Mouse (Mus musculus): Measurements from ENCODE around the gene Sec22c. TPM values are rescaled to one million over a fixed set of nuclear protein-coding genes. Genes with fewer than 3 reads are reported as not detected.

Gene Sec22c
- total and polyA plus RNA-seq, 2 experiments from 2014 or later, result 34.3 to 34.4 TPM

- 83% methylated on average over 1 of the region's 1 CpGs for WGBS
- no peak for TF ChIP-seq CTCF (IDR thresholded peaks at IDR 0.05)
- Histone ChIP-seq H3K4me2 (ENCODE audit: low read depth, low read length, poor library complexity, severe bottlenecking) (no peak overlapping the region), H3K4me1 (ENCODE audit: insufficient read depth, low read length) (no peaks in the 10 kb centered on the region), H3K36me3 (ENCODE audit: insufficient read depth, low read length) (no peaks in the 10 kb centered on the region), H3K27ac (ENCODE audit: low read depth, low read length) (no peak overlapping the region), H3K9me3 (ENCODE audit: low read length) (no peaks in the 10 kb centered on the region), H3K9ac (replicated peaks; ENCODE audit: low read length, poor library complexity, severe bottlenecking) (no peak overlapping the region), H3K27me3 (ENCODE audit: insufficient read depth, low read length) (no peaks in the 10 kb centered on the region), H3K4me3 (ENCODE audit: low read depth, low read length) (no peak overlapping the region)
- DNase-seq (ENCODE audit: low spot score) (no peak), ATAC-seq (ENCODE audit: low FRiP score) (no peak)
Observed at GRCm38 (mm10) chr9:121630627-121631026, 74.7 kb downstream of the Sec22c start.

Other genes starting within 250 kb of the Sec22c start
- 87.3 and 185 TPM in 2 replicates for gene Cck, start 209.8 kb downstream of the Sec22c start, total RNA-seq (2014; rRNA removed)
- 75.4 and 82.9 TPM in 2 replicates for gene Cck, start 209.8 kb downstream of the Sec22c start, polyA plus RNA-seq (2015; fragmentation: Nextera tagmentation; extraction: Ambion mirVana)
- not detected in 2 replicates for gene Lyzl4, start 63.4 kb downstream of the Sec22c start, total RNA-seq (2014; rRNA removed)
- gene Lyzl4, start 63.4 kb downstream of the Sec22c start, polyA plus RNA-seq (2015; fragmentation: Nextera tagmentation; extraction: Ambion mirVana), result 0.28 TPM in 1 of 2 replicates, not detected in the other
- gene Vipr1, start 62.8 kb downstream of the Sec22c start, total RNA-seq (2014; rRNA removed), result 0.05 and 0.82 TPM in 2 replicates
- gene Vipr1, start 62.8 kb downstream of the Sec22c start, polyA plus RNA-seq (2015; fragmentation: Nextera tagmentation; extraction: Ambion mirVana), result 0.26 and 0.36 TPM in 2 replicates
- 51.4 and 59.6 TPM in 2 replicates for gene Ss18l2, start 4.8 kb upstream of the Sec22c start, total RNA-seq (2014; rRNA removed)
- gene Ss18l2, start 4.8 kb upstream of the Sec22c start, polyA plus RNA-seq (2015; fragmentation: Nextera tagmentation; extraction: Ambion mirVana), result 204 and 218 TPM in 2 replicates
- gene Nktr, start 13.7 kb upstream of the Sec22c start, total RNA-seq (2014; rRNA removed), result 71.4 and 112 TPM in 2 replicates
- 42.1 and 50.7 TPM in 2 replicates for gene Nktr, start 13.7 kb upstream of the Sec22c start, polyA plus RNA-seq (2015; fragmentation: Nextera tagmentation; extraction: Ambion mirVana)
- gene Zfp651, start 53.8 kb upstream of the Sec22c start, total RNA-seq (2014; rRNA removed), result 55.4 and 59.7 TPM in 2 replicates
- gene Zfp651, start 53.8 kb upstream of the Sec22c start, polyA plus RNA-seq (2015; fragmentation: Nextera tagmentation; extraction: Ambion mirVana), result 21.3 and 22.8 TPM in 2 replicates
- gene Klhl40, start 72.1 kb upstream of the Sec22c start, total RNA-seq (2014; rRNA removed), result 1.3 and 1.7 TPM in 2 replicates
- 2.9 and 3.2 TPM in 2 replicates for gene Klhl40, start 72.1 kb upstream of the Sec22c start, polyA plus RNA-seq (2015; fragmentation: Nextera tagmentation; extraction: Ambion mirVana)
- gene Hhatl, start 87.0 kb upstream of the Sec22c start, total RNA-seq (2014; rRNA removed), result 1.2 and 1.5 TPM in 2 replicates
- 0.64 and 0.99 TPM in 2 replicates for gene Hhatl, start 87.0 kb upstream of the Sec22c start, polyA plus RNA-seq (2015; fragmentation: Nextera tagmentation; extraction: Ambion mirVana)
- gene Ccdc13, start 134.0 kb upstream of the Sec22c start, total RNA-seq (2014; rRNA removed), result 2.8 and 3.0 TPM in 2 replicates
- 4.1 and 4.8 TPM in 2 replicates for gene Ccdc13, start 134.0 kb upstream of the Sec22c start, polyA plus RNA-seq (2015; fragmentation: Nextera tagmentation; extraction: Ambion mirVana)
- gene Higd1a, start 152.9 kb upstream of the Sec22c start, total RNA-seq (2014; rRNA removed), result 30.6 and 42.8 TPM in 2 replicates
- gene Higd1a, start 152.9 kb upstream of the Sec22c start, polyA plus RNA-seq (2015; fragmentation: Nextera tagmentation; extraction: Ambion mirVana), result 179 and 182 TPM in 2 replicates
- gene Ackr2, start 192.9 kb upstream of the Sec22c start, total RNA-seq (2014; rRNA removed), result 1.7 and 3.0 TPM in 2 replicates
- 0.78 and 0.96 TPM in 2 replicates for gene Ackr2, start 192.9 kb upstream of the Sec22c start, polyA plus RNA-seq (2015; fragmentation: Nextera tagmentation; extraction: Ambion mirVana)
- not detected in 2 replicates for gene Cyp8b1, start 210.8 kb upstream of the Sec22c start, total RNA-seq (2014; rRNA removed)
- not detected in 2 replicates for gene Cyp8b1, start 210.8 kb upstream of the Sec22c start, polyA plus RNA-seq (2015; fragmentation: Nextera tagmentation; extraction: Ambion mirVana)
- gene Fam198a, start 245.5 kb upstream of the Sec22c start, total RNA-seq (2014; rRNA removed), result 2.5 and 4.8 TPM in 2 replicates
- gene Fam198a, start 245.5 kb upstream of the Sec22c start, polyA plus RNA-seq (2015; fragmentation: Nextera tagmentation; extraction: Ambion mirVana), result 1.9 and 2.1 TPM in 2 replicates

Measured in midbrain, postnatal 0 days (tissue).